Mouse (Mus musculus) heart, adult 2 months (tissue): ENCODE results near the gene Nubpl.

Experiments
- CTCF ChIP-seq: fragments of 200-600 bp; IDR thresholded peaks from 2 replicates; pipeline ENCODE4 v1.8.1; 2022; ENCODE audit warnings: antibody characterized with exemption, mild to moderate bottlenecking, moderate library complexity
- EP300 ChIP-seq: fragments of 200-500 bp; IDR thresholded peaks from 2 replicates; pipeline ENCODE4 v1.6.1; 2011; ENCODE audit warnings: low read depth, low read length, control low read depth; ENCODE audit not compliant: insufficient read depth
- POLR2A ChIP-seq: fragments of 200-500 bp; IDR thresholded peaks from 2 replicates; pipeline ENCODE4 v1.6.1; 2011; ENCODE audit warnings: mild to moderate bottlenecking, low read depth, low read length, control low read depth; ENCODE audit not compliant: insufficient read depth

- TF ChIP-seq POLR2A (no peak), CTCF (no peak), EP300 (no peak)
Observed at GRCm38 (mm10) chr12:52319156-52319555, 221.6 kb downstream of the Nubpl start.
